Mouse (Mus musculus) frontal cortex, postnatal 36 days (tissue): ENCODE measurements around the gene Fam3c.
A peak's percentile ranks its signal among the peaks of the same experiment; 100 is the strongest.
"Not testable (repeated sequence)": the region's sequence is repeated elsewhere in the genome, so short reads cannot be mapped to it uniquely, and the experiment has no call there.

Experiments
- DNase-seq, 2 experiments: peaks; one replicate each; pipeline ENCODE4 v3.0.0; 2022; ENCODE audit warnings: low spot score in 2 of 2

The Fam3c gene

DNA sequence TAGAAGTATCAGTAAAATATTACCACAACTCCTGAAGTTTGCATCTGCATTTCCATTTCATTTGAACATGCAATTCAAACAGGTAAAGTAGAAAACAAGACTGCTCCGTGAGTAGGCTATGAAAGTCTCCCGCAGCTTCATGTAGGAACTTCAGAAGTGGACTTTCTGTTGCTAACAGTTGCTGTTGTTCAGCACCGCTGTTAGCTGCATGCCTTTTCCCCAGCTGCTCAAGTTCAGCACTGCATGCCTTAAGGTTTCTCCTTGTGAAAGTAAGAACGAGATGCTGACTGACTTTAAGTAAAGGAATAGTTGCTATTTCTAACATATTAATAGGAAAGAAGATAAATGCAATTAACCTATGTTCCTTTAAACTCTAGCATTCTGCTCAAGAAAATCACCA lies 64.0 kb downstream of the Fam3c start:
- no peak for DNase-seq

DNA sequence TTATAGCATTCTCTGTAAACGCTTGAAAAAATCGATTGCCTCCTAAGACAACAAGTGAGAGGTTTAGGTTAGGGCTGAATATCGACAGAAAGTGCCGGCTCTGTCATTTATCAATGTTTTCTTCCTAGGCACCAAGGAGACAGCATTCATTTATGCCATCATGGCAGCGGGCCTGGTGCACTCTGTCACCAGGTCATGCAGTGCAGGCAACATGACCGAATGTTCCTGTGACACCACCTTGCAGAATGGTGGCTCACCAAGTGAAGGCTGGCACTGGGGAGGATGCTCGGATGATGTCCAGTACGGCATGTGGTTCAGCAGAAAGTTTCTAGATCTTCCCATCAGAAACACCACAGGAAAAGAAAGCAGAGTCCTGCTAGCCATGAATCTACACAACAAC lies 65.3 kb downstream of the Fam3c start:
- no peak for DNase-seq

DNA sequence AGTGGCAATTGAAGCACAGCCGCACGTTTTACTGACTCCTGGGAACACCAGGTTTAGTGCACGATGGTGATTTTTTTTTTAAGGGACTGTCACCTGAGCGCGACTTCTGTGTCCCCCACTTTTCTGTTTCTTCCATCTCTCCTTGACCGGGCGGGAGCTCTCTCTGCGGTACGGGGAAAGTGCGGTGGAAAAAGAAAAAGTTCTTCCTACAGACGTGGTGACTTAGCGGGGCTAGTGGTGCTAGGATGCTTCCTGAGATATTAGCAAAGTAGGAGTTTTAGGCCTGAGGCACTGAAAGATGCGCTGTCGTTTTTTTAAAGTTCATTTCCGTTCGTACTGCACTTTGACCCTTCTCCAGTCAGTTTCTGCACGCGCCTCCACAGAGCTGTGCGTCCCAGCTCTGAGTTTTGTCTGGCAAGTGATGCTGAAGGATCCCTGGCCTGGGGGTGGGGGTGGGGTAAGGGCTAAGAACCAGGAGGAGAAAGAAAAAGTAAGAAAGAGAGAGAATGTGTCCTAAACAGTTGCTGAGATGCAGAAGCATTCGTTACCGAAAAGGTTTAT lies 66.5 kb downstream of the Fam3c start:
- no peak for DNase-seq

DNA sequence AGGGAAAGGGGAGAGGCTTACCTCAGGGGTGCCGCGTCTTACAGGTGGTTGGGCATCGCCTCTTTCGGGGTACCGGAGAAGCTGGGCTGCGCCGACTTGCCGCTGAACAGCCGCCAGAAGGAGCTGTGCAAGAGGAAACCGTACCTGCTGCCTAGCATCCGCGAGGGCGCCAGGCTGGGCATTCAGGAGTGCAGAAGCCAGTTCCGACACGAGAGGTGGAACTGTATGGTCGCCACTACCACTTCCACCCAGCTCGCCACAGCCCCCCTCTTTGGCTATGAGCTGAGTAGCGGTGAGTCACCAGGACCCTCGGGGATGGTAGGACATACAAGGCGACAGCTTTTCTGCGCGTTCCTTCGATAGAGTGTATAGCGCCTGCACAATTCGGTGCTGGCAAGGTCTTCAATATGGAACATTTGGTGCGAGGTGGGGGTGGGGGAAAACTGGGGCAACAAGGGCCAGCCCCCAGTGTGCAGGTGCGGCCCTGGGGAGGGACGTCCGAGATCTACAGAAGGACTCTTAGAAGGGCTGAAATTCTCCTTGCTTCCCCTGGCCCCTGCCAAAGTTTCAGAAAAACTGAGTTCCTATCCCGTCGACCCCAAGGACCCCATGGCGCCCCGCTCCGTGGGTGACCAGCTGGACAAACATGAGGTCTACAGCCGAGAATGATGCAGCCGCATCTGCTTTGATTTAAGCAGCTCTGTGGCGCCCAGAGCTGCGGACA lies 67.1 kb downstream of the Fam3c start:
- DNase-seq: peak; percentile 24 to 31

DNA sequence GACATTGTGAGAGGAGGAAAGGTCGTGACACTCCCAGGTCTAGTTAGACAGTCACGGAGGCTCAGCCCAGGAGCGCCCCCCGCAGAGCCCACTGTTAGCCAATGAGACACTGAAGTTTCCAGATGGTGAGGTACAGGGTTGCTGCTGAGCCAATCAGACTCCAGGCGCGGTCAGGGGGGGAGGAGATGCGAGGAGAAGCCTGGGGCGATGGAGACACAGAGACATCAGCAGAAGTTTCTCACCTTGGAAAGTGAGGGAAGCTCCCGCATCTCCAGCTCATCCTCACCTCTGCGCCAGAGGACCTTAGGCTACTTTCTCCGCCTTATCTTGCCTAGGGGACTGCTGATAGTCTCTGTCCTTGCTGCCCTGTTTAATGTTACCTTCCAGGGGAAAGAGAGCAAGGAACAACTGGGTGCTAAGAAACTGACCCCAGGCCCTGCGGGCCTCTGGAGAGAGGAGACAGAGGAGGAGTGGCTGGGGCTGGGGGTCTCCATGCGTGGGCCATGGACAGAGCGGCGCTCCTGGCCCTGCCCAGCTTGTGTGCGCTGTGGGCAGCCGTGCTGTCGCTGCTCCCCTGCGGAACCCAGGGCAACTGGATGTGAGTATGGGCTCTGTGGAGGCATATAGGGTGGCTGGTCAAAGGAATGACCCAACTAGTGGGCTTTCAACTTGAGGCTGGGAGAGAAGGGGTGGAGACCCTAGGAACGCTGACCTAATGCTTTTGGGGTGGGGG lies 67.9 kb downstream of the Fam3c start, which contains the start of gene Wnt16:
Wnt16 (plus strand) TSS at position 224 of the 733 bp plus-strand sequence.
- DNase-seq: peak in 1 of 2 experiments; percentile 35

DNA sequence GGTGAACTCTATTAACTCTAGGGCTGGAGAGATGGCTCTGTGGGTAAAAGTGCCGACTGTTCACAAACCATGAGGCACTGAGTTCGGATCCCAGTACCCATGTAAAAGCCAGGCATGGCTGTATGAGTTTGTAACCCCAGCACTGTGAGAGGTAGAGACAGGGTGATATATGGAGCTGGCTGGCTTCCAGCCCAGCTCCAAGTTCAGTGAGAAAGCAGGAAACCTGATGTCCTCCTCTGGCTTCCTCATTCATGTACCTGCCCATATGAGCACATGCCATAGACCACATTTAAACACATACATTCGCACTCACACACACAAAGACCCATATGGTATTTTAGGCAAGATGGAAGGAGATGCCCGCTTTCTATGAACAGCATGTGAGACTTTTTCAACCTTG lies 73.6 kb downstream of the Fam3c start:
- no peak for DNase-seq

DNA sequence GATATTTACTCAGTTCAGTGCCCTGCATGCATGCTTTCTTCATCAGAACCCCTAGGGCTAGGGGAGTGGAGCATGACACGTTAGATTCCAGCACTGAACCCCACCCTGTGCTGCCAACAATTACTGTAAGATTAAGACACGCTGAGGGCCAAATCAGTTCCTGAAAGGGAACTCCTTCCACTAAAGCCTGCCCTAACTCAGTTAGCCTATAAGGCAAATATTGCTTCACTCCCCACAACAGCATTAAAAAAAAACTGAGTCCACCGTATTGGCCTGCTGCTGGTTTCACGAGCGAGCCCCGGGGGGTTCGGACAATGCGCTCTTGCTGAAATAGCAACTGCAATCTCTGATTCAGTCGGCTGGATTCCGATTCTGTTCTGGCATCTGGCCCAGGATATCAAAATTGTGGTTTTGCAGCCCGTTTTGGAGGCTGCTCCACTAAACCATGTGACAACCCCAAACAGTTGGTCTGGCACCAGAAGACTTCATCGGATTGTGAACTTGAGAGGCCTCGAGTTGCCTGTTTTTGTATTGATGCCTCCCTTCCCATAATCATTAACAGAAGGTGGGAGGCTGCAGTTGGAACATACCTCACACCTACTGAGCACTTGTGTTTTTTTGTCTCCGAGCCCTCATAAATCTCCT lies 75.7 kb downstream of the Fam3c start:
- peak in 1 of 2 experiments; percentile 34 for DNase-seq

DNA sequence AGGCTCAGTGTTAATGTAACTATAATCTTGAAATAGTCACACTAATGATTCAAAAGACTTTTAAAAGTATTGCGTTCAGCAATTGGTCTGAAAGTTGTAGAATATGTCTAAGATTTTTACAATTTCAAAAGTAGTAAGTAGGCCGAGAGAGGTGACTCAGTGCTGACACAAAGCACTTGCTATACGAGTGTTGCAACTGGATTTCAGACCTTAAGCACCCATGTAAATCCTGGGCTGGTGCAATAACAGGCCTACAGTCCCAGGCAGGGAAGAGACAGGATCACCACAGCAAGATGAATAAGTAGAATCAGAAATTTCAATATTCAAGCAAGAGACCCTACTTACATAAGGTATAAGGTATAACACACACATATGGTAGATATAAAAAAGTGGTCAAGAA lies 78.1 kb downstream of the Fam3c start:
- DNase-seq: no peak

DNA sequence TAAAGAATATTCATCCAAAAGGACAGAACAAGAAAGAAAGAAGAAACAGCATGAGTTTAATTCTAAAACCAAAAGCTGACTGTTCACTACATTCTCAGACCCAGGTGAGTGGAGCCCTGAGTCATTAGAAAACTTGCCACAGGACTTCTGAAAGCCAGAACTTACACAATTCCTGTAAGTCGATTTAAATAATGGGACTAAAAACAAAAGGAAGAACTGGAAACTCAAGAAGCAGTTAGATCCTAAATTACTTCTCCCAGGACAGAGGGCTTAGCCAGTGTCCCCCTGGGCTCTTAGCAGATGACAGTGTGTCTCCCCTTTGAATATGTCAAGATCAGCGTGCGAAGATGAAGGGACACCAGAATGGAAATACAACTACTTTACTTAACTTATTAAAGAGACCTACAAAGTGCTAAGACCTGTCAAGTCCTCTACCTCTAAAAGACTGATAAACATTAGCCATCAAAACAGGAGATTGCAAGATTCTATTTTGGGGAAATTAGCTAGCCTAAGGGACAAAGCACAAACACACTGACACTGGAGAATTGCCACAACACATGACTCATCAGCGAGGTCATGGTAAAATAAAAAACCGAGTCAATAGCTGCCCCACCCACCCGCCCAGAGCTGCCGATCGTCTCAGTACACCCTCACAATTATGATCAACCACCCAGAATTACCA lies 86.1 kb downstream of the Fam3c start:
- DNase-seq: no peak

DNA sequence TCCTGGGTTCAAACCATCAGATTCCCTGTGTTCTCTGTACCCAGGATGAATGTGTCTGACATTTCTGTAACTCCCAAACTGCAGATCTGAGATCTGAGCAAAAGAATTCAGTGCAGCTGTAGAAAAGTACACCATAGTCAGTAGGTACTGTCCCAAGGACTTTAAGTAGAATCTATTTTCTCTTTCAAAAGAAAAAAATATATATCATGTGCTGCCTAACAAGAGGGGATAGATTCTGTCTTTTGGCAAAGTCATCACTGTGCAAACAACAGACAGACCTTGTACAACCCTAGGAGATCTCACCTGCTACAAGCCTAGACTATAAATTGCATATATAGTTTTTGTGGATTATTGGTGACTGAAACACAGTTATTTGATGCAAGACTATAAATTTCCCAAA lies 87.4 kb downstream of the Fam3c start:
- no peak for DNase-seq

DNA sequence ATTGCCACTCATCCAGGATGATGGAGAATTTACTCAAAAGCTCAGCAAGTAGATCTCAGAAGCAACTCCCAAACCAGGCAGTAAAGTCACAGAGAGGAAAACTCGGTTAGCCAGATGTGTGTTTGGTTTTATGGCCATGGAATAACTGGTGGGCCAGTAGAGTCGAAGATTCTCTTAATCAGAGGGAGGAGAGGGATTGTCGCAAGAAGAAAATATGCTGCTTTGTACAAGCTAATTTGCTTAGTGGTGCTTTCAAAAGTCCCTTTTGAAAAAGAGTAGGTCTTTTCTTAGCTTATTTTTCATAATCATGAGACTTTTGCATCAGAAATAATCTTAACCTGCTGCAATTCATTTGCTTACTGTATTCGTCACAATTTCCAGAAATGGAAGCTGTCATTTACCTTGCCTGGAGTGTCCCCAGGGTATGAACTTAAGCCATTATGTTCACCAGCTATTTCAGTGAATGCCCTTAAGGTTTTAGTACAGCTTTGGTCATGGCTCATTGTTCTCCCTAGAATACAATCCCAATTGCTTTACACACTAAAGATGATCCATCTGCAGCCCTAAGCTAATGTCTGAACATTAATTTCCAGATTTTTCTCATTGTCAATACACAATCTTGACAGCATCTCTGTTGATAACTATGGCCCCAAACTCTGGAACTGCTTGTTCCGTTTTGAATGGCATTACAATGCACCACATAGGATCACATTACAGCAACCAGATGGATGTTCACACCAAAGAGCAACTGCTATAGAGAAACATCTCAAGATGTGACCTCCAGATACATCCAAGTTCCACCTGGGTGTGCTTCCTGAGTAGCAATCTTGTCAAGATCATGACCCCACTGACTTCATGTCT lies 88.0 kb downstream of the Fam3c start:
- DNase-seq: no peak

DNA sequence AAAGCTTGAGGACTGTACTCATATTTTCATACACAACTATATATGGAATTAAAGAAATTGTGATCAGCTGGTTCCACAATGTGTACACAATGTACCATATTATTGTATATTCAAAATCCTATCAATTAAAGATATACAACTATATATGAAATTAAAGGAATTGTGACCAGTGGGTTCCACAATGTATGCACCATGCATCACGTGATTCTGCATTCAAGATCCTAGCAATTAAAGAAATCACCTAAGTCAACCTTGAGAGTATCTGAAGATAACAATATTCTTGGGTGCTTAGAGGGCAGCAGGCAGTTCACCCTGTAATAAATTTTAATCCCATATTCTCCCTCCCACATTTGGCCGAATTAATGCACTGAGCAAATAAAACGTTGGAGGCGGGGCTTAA lies 90.0 kb downstream of the Fam3c start:
- DNase-seq: no peak

DNA sequence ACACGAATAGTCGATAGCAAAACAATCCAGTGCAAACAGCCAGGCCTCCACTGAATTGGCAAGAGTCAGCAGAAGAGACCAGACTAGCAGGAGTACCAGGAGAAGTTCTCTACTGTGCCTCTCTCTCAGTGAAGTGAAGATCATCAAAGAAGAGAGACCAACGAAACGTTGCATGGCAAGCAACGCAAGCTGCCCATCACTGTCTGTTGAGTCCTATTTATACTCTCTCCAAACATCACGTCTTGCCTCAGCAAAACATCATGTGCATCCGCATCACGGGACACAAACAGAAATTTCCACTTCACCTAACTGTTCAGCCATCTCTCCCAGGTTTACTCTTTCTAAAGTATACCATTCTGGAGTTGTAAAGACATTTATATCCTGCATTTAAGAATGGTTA lies 91.9 kb downstream of the Fam3c start:
- not testable (repeated sequence) for DNase-seq

DNA sequence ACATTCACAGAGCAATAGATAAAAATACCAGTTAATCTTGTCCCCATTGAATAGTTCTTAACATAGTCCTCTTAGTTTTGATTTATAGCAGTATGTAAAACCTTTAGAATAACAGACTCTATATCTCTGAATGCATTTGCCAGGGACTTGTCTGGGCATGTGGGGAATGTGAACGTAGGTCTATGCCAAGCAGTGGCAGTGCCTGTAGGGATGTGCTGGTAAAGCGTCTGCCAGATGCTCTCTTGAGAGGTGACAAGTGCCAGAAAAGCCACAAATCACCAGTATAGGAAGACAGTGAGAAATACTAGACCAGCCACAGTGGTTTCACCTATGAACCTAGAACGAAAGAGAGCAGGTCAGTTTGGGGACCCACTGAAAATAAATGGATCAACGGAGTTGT lies 93.5 kb downstream of the Fam3c start:
- DNase-seq: no peak

DNA sequence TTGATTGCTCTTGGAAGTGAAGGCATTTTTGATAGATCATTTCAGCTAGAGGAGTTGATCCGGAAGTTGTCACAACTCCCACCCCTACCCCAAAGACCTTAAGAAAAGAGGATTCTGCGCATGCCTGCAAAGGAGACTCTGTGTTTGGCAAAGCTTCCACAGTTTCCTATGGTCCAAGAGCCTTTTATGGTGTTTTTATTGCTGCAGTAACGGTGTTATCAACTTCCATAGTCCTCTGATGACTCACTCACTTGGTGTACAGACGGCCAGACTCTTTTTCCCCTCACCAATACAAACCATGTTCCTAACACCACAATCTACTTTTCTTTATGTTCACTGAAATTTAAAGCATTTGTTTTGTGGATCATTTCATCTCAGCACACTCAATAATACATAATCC lies 97.3 kb downstream of the Fam3c start:
- DNase-seq: no peak
